Mouse (Mus musculus): ENCODE measurements at regions not wholly inside any gene's neighbourhood (a gene's known extent, or its start where the extent isn't known, plus 50 kb on each side); places are given as distances from the start of the nearest gene placed in this dataset.

GRCm38 (mm10) chr2:45956792-45957330, 839.7 kb upstream of the Zeb2 start:
- no peak for DNase-seq
- no peak for TF ChIP-seq POLR2A (IDR thresholded peaks at IDR 0.05; ENCODE audit: borderline replicate concordance, insufficient read depth, low read length)
- 52% methylated on average over 4 of the region's 4 CpGs for WGBS
- no peaks in the 10 kb centered on the region for H3K27me3 ChIP-seq (ENCODE audit: control insufficient read depth, insufficient read depth, low read length)
- no peak overlapping the region for H3K4me3 ChIP-seq (replicated peaks; ENCODE audit: insufficient read depth, low read depth, low read length)
- no peak overlapping the region for H3K27ac ChIP-seq (ENCODE audit: insufficient read depth, low read length)
- no peaks in the 10 kb centered on the region for H3K4me1 ChIP-seq (ENCODE audit: control insufficient read depth, insufficient read depth, low read length)

DNA sequence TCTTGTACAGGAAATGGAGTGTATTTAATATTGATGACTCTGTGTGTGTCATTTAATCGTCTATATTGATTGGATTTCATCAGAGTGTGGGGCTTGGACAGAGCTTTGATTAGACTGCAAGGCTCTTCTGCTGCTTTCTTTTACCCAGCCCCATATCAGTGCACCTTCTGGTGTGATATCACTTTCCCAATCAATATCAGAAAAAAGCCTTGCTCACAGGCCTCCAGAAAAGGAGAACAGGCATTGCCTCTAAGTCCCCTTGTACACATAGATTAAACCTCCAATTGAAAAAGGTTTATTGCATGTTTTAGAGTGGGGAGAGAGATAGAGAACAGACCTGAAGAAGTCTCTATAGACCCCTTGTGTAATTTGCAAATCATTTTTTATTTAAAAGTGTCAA, 831.6 kb upstream of the Zeb2 start:
- TF ChIP-seq CTCF (IDR thresholded peaks at IDR 0.05; ENCODE audit: borderline replicate concordance, insufficient read depth, low read depth, low read length) (no peak), POLR2A (IDR thresholded peaks at IDR 0.05; ENCODE audit: borderline replicate concordance, insufficient read depth, low read length) (no peak)
- Histone ChIP-seq H3K4me1 (ENCODE audit: control insufficient read depth, insufficient read depth, low read length) (no peaks in the 10 kb centered on the region), H3K27me3 (ENCODE audit: control insufficient read depth, insufficient read depth, low read length) (no peaks in the 10 kb centered on the region), H3K27ac (ENCODE audit: insufficient read depth, low read length) (no peak overlapping the region), H3K4me3 (replicated peaks; ENCODE audit: insufficient read depth, low read depth, low read length) (no peak overlapping the region)
- no peak for DNase-seq
- WGBS = 91% methylated on average over 1 of the region's 1 CpGs

GRCm38 (mm10) chr2:45925791-45926480, 808.7 kb upstream of the Zeb2 start:
- no peak for DNase-seq
- TF ChIP-seq CTCF (IDR thresholded peaks at IDR 0.05; ENCODE audit: borderline replicate concordance, insufficient read depth, low read depth, low read length) (no peak), POLR2A (IDR thresholded peaks at IDR 0.05; ENCODE audit: borderline replicate concordance, insufficient read depth, low read length) (no peak)

DNA sequence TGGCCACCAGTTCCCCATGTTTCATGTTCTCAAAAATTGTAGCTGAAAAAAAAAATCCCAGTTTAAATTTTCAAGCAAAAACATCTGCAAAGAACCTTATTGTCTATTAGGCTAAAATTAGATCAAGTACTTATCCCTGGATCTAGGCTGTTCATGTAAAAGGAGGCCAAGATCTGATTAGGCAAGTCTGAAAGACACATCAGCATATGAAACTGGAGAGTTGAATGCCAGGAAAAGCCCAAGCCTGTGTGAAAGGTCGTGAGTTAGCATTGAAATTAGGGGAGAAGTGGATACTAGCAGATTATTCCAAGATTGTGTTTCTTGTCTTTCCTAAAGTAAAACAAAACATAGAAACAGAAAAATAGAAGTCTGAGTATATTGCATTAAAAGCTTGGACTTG, 791.7 kb upstream of the Zeb2 start:
- 59% methylated on average over 1 of the region's 1 CpGs for WGBS
- Histone ChIP-seq H3K27me3 (ENCODE audit: control insufficient read depth, insufficient read depth, low read length) (no peaks in the 10 kb centered on the region), H3K27ac (ENCODE audit: insufficient read depth, low read length) (no peak overlapping the region), H3K4me3 (replicated peaks; ENCODE audit: insufficient read depth, low read depth, low read length) (no peak overlapping the region), H3K4me1 (ENCODE audit: control insufficient read depth, insufficient read depth, low read length) (no peaks in the 10 kb centered on the region)
- DNase-seq = no peak
- no peak for TF ChIP-seq CTCF (IDR thresholded peaks at IDR 0.05; ENCODE audit: borderline replicate concordance, insufficient read depth, low read depth, low read length)
- no peak for TF ChIP-seq POLR2A (IDR thresholded peaks at IDR 0.05; ENCODE audit: borderline replicate concordance, insufficient read depth, low read length)

More at GRCm38 (mm10) chr2:45925791-45926480, 808.7 kb upstream of the Zeb2 start:
- Histone ChIP-seq H3K4me3 (replicated peaks; ENCODE audit: insufficient read depth, low read depth, low read length) (no peak overlapping the region), H3K27ac (ENCODE audit: insufficient read depth, low read length) (no peak overlapping the region), H3K27me3 (ENCODE audit: control insufficient read depth, insufficient read depth, low read length) (no peaks in the 10 kb centered on the region), H3K4me1 (ENCODE audit: control insufficient read depth, insufficient read depth, low read length) (no peaks in the 10 kb centered on the region)
- WGBS = 75% methylated on average over 7 of the region's 7 CpGs

DNA sequence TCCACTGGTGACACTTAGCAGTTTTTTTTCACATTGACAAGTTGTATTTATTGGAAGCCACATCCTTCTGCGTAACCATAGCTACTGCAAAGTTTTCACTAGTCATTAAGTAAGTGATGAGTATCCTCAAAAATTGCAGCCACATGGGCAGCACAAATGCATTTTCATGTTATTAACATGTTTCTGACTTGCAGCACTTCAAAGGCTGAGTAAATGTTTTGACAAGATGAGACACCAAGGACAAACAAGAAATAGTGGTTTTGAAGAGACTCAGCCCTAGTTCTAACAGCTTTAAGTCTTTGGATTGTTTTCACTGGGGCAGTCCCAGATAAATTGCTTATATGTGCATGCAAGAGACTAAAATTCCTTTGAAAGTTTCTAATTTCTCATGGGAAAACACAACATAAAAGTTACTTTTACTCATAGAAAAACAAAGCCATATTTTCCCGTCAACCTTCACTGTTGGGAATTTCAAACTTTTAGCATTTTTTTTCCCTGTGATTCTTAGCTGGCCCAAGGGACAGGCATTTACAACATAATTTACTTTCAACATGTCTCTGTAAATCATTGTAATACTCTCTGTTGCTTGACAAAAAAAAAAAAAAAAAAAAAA, 787.5 kb upstream of the Zeb2 start:
- H3K27ac ChIP-seq (ENCODE audit: insufficient read depth, low read length) = no peak overlapping the region
- H3K4me3 ChIP-seq (replicated peaks; ENCODE audit: insufficient read depth, low read depth, low read length) = no peak overlapping the region
- no peaks in the 10 kb centered on the region for H3K4me1 ChIP-seq (ENCODE audit: control insufficient read depth, insufficient read depth, low read length)
- no peak for DNase-seq
- H3K27me3 ChIP-seq (ENCODE audit: control insufficient read depth, insufficient read depth, low read length) = no peaks in the 10 kb centered on the region
- 86% methylated on average over 2 of the region's 2 CpGs for WGBS
- no peak for TF ChIP-seq POLR2A (IDR thresholded peaks at IDR 0.05; ENCODE audit: borderline replicate concordance, insufficient read depth, low read length)
- no peak for TF ChIP-seq CTCF (IDR thresholded peaks at IDR 0.05; ENCODE audit: borderline replicate concordance, insufficient read depth, low read depth, low read length)

- H3K4me3 ChIP-seq (replicated peaks; ENCODE audit: insufficient read depth, low read depth, low read length) = no peak overlapping the region
- 86% methylated on average over 4 of the region's 4 CpGs for WGBS
- no peaks in the 10 kb centered on the region for H3K27me3 ChIP-seq (ENCODE audit: control insufficient read depth, insufficient read depth, low read length)
- no peak for DNase-seq
- TF ChIP-seq CTCF (IDR thresholded peaks at IDR 0.05; ENCODE audit: borderline replicate concordance, insufficient read depth, low read depth, low read length) (no peak), POLR2A (IDR thresholded peaks at IDR 0.05; ENCODE audit: borderline replicate concordance, insufficient read depth, low read length) (no peak)
- no peak overlapping the region for H3K27ac ChIP-seq (ENCODE audit: insufficient read depth, low read length)
- H3K4me1 ChIP-seq (ENCODE audit: control insufficient read depth, insufficient read depth, low read length) = no peaks in the 10 kb centered on the region
These were observed 786.9 kb upstream of the Zeb2 start for GRCm38 (mm10) chr2:45904090-45904489.

- no peak for DNase-seq
- no peak overlapping the region for H3K4me3 ChIP-seq (replicated peaks; ENCODE audit: insufficient read depth, low read depth, low read length)
- H3K27me3 ChIP-seq (ENCODE audit: control insufficient read depth, insufficient read depth, low read length) = no peaks in the 10 kb centered on the region
- TF ChIP-seq CTCF (IDR thresholded peaks at IDR 0.05; ENCODE audit: borderline replicate concordance, insufficient read depth, low read depth, low read length) (no peak), POLR2A (IDR thresholded peaks at IDR 0.05; ENCODE audit: borderline replicate concordance, insufficient read depth, low read length) (no peak)
- WGBS = 80% methylated on average over 1 of the region's 1 CpGs
- H3K4me1 ChIP-seq (ENCODE audit: control insufficient read depth, insufficient read depth, low read length) = no peaks in the 10 kb centered on the region
- H3K27ac ChIP-seq (ENCODE audit: insufficient read depth, low read length) = no peak overlapping the region
These were observed 786.2 kb upstream of the Zeb2 start for GRCm38 (mm10) chr2:45903350-45903749.

- WGBS = 92% methylated on average over 4 of the region's 4 CpGs
- Histone ChIP-seq H3K27ac (ENCODE audit: insufficient read depth, low read length) (no peak overlapping the region), H3K4me1 (ENCODE audit: control insufficient read depth, insufficient read depth, low read length) (no peaks in the 10 kb centered on the region), H3K27me3 (ENCODE audit: control insufficient read depth, insufficient read depth, low read length) (no peaks in the 10 kb centered on the region), H3K4me3 (replicated peaks; ENCODE audit: insufficient read depth, low read depth, low read length) (no peak overlapping the region)
- TF ChIP-seq CTCF (IDR thresholded peaks at IDR 0.05; ENCODE audit: borderline replicate concordance, insufficient read depth, low read depth, low read length) = no peak
- no peak for TF ChIP-seq POLR2A (IDR thresholded peaks at IDR 0.05; ENCODE audit: borderline replicate concordance, insufficient read depth, low read length)
- no peak for DNase-seq
These were observed 784.7 kb upstream of the Zeb2 start for GRCm38 (mm10) chr2:45901892-45902291.
